Mouse (Mus musculus) gastrocnemius, postnatal 14 days (tissue): ENCODE results near the gene Trmo. TPM values are rescaled to one million over a fixed set of nuclear protein-coding genes. Genes with fewer than 3 reads are reported as not detected.
A peak's percentile ranks its signal among the peaks of the same experiment; 100 is the strongest.

Source experiments
- DNase-seq: peaks from one replicate; pipeline ENCODE4 v3.0.0; 2021; ENCODE audit warnings: mixed read lengths
- intact Hi-C: fragments of 180-260 bp; cut with DNase I; formaldehyde crosslinking; loops from one replicate; pipeline ENCODE4 v1.15.1; 2025; ENCODE audit warnings: low total_unique reads
- long read RNA-seq, 2 experiments: library from polyadenylated mRNA; stranded (forward); transcript quantifications; one replicate each; pipeline ENCODE4 v2.0.0; 2021
- total RNA-seq, 2 experiments: library from RNA; stranded (reverse); gene quantifications; 2 replicates each; pipeline ENCODE4 v1.2.3; 2021

The Trmo gene
- total RNA-seq, result 1 to 10 TPM; 3.0 to 3.1 TPM
- long read RNA-seq, experiment 1, partial matches to known transcripts, result 0 of 3 reads
- long read RNA-seq, experiment 1, other reads (novel, unspliced or antisense), result 0 of 3 reads
- long read RNA-seq, experiment 2, transcript Trmo-201 (5 exons, 1,527 nt), result major isoform, 8 of 10 reads
- long read RNA-seq, experiment 2, partial matches to known transcripts, result 1 of 10 reads
- long read RNA-seq, experiment 2, other reads (novel, unspliced or antisense), result 1 of 10 reads

GRCm38 (mm10) chr4:46389013-46389611 lies at the start of gene Trmo:
TSS of gene Trmo (minus strand) at chr4:46389437.
- DNase-seq, result peak; percentile 94
- intact Hi-C loops, result loop anchor here (5.0 kb wide), 1 partner anchor 63 kb away; the partner anchor contains the start of gene Anp32b

- intact Hi-C loops, result no loop called here
- DNase-seq, result no peak
Observed at GRCm38 (mm10) chr4:46432339-46433036, 43.3 kb upstream of the Trmo start.

GRCm38 (mm10) chr4:46428903-46429499 lies 39.8 kb upstream of the Trmo start:
- intact Hi-C loops, result no loop called here
- no peak for DNase-seq

GRCm38 (mm10) chr4:46422625-46423024 lies 33.4 kb upstream of the Trmo start:
- intact Hi-C loops, result no loop called here
- no peak for DNase-seq

- DNase-seq, result no peak
Observed at GRCm38 (mm10) chr4:46418851-46419250, 29.6 kb upstream of the Trmo start.

GRCm38 (mm10) chr4:46417491-46417890 lies 28.3 kb upstream of the Trmo start:
- DNase-seq, result no peak
- intact Hi-C loops, result no loop called here

More at GRCm38 (mm10) chr4:46418851-46419250, 29.6 kb upstream of the Trmo start:
- intact Hi-C loops, result no loop called here

- intact Hi-C loops, result no loop called here
- DNase-seq, result no peak
Observed at GRCm38 (mm10) chr4:46413406-46413805, 24.2 kb upstream of the Trmo start, which contains the start of gene Hemgn. TSS of gene Hemgn (minus strand) at chr4:46413506.

GRCm38 (mm10) chr4:46412113-46412512 lies 22.9 kb upstream of the Trmo start:
- intact Hi-C loops, result no loop called here
- no peak for DNase-seq

GRCm38 (mm10) chr4:46411489-46411888 lies 22.3 kb upstream of the Trmo start:
- intact Hi-C loops, result no loop called here
- no peak for DNase-seq

- intact Hi-C loops, result no loop called here
- DNase-seq, result no peak
Observed at GRCm38 (mm10) chr4:46410677-46411076, 21.4 kb upstream of the Trmo start.

GRCm38 (mm10) chr4:46406966-46407703 lies 17.9 kb upstream of the Trmo start:
- DNase-seq, result no peak
- intact Hi-C loops, result no loop called here

GRCm38 (mm10) chr4:46404042-46404795 lies 15.0 kb upstream of the Trmo start:
- DNase-seq, result no peak

GRCm38 (mm10) chr4:46398839-46399238 lies 9.6 kb upstream of the Trmo start:
- DNase-seq, result no peak
- intact Hi-C loops, result no loop called here

More at GRCm38 (mm10) chr4:46404042-46404795, 15.0 kb upstream of the Trmo start:
- intact Hi-C loops, result no loop called here

GRCm38 (mm10) chr4:46395736-46396135 lies 6.5 kb upstream of the Trmo start:
- intact Hi-C loops, result no loop called here
- DNase-seq, result no peak

GRCm38 (mm10) chr4:46394388-46394787 lies 5.2 kb upstream of the Trmo start:
- intact Hi-C loops, result loop anchor here (5.0 kb wide), 1 partner anchor 68 kb away; no protein-coding TSS in a partner anchor
- DNase-seq, result no peak

- intact Hi-C loops, result loop anchor here (5.0 kb wide), 1 partner anchor 72 kb away; no protein-coding TSS in a partner anchor
- peak; percentile 66 for DNase-seq
Observed at GRCm38 (mm10) chr4:46390390-46390970, 1.2 kb upstream of the Trmo start.

GRCm38 (mm10) chr4:46389612-46390341 lies 540 bp upstream of the Trmo start:
- DNase-seq, result no peak
- intact Hi-C loops, result loop anchor here (5.0 kb wide), 2 partner anchors 63 to 73 kb away; partner anchors contain the start of gene Anp32b
